10 mouse cellular contexts compared by ENCODE assay signal in genomic region chr9:63816540-63816939, GRCm38 (mm10). TPM values are rescaled to one million over a fixed set of nuclear protein-coding genes. Genes with fewer than 3 reads are reported as not detected.
DNase-seq lines count a peak whose midpoint lies in the region; ATAC-seq and TF ChIP-seq lines count a peak whose summit lies in the region.
"Had no signal": no experiment of that assay in that cellular context is flagged by ENCODE, and none has a peak within 500 bp of the region (broad histone marks: within the 10 kb centered on the region; RNA-seq: fewer than 3 reads in every experiment).

No protein-coding gene starts in this region.

- peak; percentile 33; the same call in 1 of the 2 replicates for TF ChIP-seq CTCF in G1E (IDR thresholded peaks at IDR 0.05; ENCODE audit: low read depth, low read length)
- peak; percentile 61 for TF ChIP-seq CTCF in stomach, postnatal 0 days (IDR thresholded peaks at IDR 0.05; ENCODE audit: low read depth)

- no peak for TF ChIP-seq EP300 in stomach, postnatal 0 days (optimal IDR thresholded peaks at IDR 0.05)

- no peak for ATAC-seq in liver, embryonic 12.5 days
- no peak for ATAC-seq in G1E (ENCODE audit: extremely low read depth, insufficient number of reproducible peaks, low FRiP score, poor library complexity, severe bottlenecking)
- ATAC-seq in stomach, postnatal 0 days (ENCODE audit: low FRiP score, low TSS enrichment): no peak

- WGBS in liver, embryonic 12.5 days (ENCODE audit: insufficient replicate concordance): 44% methylated on average over 2 of the region's 2 CpGs
- 69% methylated on average over 2 of the region's 2 CpGs for WGBS in stomach, postnatal 0 days

- peaks cover 3% of the 10 kb centered on the region; the same call in 1 of the 2 replicates for H3K9me3 ChIP-seq in liver, embryonic 12.5 days (replicated peaks)
- H3K9me3 ChIP-seq in G1E (replicated peaks): peaks cover 3% of the 10 kb centered on the region; the same call in 1 of the 2 replicates
- no peaks in the 10 kb centered on the region for H3K9me3 ChIP-seq in stomach, postnatal 0 days (ENCODE audit: control insufficient read depth, low read length)
- H3K9me3 ChIP-seq: forebrain, embryonic 12.5 days had no signal

- DNase-seq in liver (peak; percentile 55), G1E (ENCODE audit: low spot score) (no peak)
- peak; percentile 25 for DNase-seq in c-Kit-negative CD71-positive TER-119-positive erythroid progenitor cells, embryonic 14.5 days (ENCODE audit: low read depth, low spot score)
- DNase-seq in stomach, postnatal 0 days (ENCODE audit: low spot score): no peak
- DNase-seq in cerebellum, adult 18-20 months: no peak
- DNase-seq in urinary bladder, postnatal 36 days (ENCODE audit: low spot score in 2 of 2): no peak
- DNase-seq: cerebellum, adult 2 months; lung, postnatal 4 days had no signal

- no peak overlapping the region for H3K9ac ChIP-seq in liver, embryonic 12.5 days
- H3K9ac ChIP-seq in stomach, postnatal 0 days (ENCODE audit: low read length): no peak overlapping the region
- H3K9ac ChIP-seq: forebrain, embryonic 12.5 days had no signal

- H3K27me3 ChIP-seq in liver, embryonic 12.5 days (replicated peaks): no peaks in the 10 kb centered on the region
- no peaks in the 10 kb centered on the region for H3K27me3 ChIP-seq in G1E (ENCODE audit: insufficient read depth, low read length)
- H3K27me3 ChIP-seq in stomach, postnatal 0 days (ENCODE audit: control insufficient read depth, insufficient read depth, low read length): no peaks in the 10 kb centered on the region
- H3K27me3 ChIP-seq: forebrain, embryonic 12.5 days had no signal

- H3K4me1 ChIP-seq in liver, embryonic 12.5 days: no peaks in the 10 kb centered on the region
- H3K4me1 ChIP-seq in G1E (ENCODE audit: insufficient read depth, low read depth, low read length): no peaks in the 10 kb centered on the region
- no peaks in the 10 kb centered on the region for H3K4me1 ChIP-seq in stomach, postnatal 0 days (replicated peaks; ENCODE audit: control insufficient read depth, insufficient read depth)

- no peaks in the 10 kb centered on the region for H3K36me3 ChIP-seq in liver, embryonic 12.5 days
- H3K36me3 ChIP-seq in G1E (replicated peaks): no peaks in the 10 kb centered on the region
- no peaks in the 10 kb centered on the region for H3K36me3 ChIP-seq in stomach, postnatal 0 days (ENCODE audit: control insufficient read depth, insufficient read depth, low read length)
- H3K36me3 ChIP-seq: forebrain, embryonic 12.5 days had no signal

- no peak overlapping the region for H3K4me2 ChIP-seq in liver, embryonic 12.5 days
- no peak overlapping the region for H3K4me2 ChIP-seq in stomach, postnatal 0 days (replicated peaks; ENCODE audit: low read depth)
- H3K4me2 ChIP-seq: forebrain, embryonic 12.5 days had no signal

- H3K4me3 ChIP-seq in liver, embryonic 12.5 days: no peak overlapping the region
- H3K4me3 ChIP-seq in G1E (ENCODE audit: low read depth, low read length): no peak overlapping the region
- no peak overlapping the region for H3K4me3 ChIP-seq in stomach, postnatal 0 days (ENCODE audit: low read depth, low read length)
- H3K4me3 ChIP-seq: forebrain, embryonic 12.5 days had no signal

- no peak overlapping the region for H3K27ac ChIP-seq in liver, embryonic 12.5 days
- no peak overlapping the region for H3K27ac ChIP-seq in stomach, postnatal 0 days (replicated peaks)
- H3K27ac ChIP-seq: forebrain, embryonic 12.5 days had no signal

RNA-seq across cellular contexts. Expression of gene Smad3, which starts 58.7 kb away (rescaled TPM):
- 5.8 and 7.2 TPM in 2 replicates for polyA plus RNA-seq in liver, embryonic 12.5 days (2016; fragmentation: Nextera tagmentation; extraction: Ambion mirVana)
- total RNA-seq in G1E (2014; fragmentation: Nextera tagmentation) (1.2 and 2.2 TPM in 2 replicates), G1E (2017) (3.2 and 4.8 TPM in 2 replicates)
- 0.69 and 0.87 TPM in 2 replicates for polyA plus RNA-seq in G1E (2012)
- polyA plus RNA-seq in stomach, postnatal 0 days (2015; fragmentation: Nextera tagmentation; extraction: Ambion mirVana): 5.3 and 6.4 TPM in 2 replicates

Comparison
In these comparisons a context has a peak if more than half of its experiments do, and no peak if none do; other contexts are left out.
1. DNase-seq: peak in liver (single experiment) and c-Kit-negative CD71-positive TER-119-positive erythroid progenitor cells, embryonic 14.5 days (single experiment); none in G1E (single experiment), stomach, postnatal 0 days (single experiment), cerebellum, adult 18-20 months (0 of 2) and urinary bladder, postnatal 36 days (0 of 2).